Mouse (Mus musculus): ENCODE results near the gene Dhrs1.

DNA sequence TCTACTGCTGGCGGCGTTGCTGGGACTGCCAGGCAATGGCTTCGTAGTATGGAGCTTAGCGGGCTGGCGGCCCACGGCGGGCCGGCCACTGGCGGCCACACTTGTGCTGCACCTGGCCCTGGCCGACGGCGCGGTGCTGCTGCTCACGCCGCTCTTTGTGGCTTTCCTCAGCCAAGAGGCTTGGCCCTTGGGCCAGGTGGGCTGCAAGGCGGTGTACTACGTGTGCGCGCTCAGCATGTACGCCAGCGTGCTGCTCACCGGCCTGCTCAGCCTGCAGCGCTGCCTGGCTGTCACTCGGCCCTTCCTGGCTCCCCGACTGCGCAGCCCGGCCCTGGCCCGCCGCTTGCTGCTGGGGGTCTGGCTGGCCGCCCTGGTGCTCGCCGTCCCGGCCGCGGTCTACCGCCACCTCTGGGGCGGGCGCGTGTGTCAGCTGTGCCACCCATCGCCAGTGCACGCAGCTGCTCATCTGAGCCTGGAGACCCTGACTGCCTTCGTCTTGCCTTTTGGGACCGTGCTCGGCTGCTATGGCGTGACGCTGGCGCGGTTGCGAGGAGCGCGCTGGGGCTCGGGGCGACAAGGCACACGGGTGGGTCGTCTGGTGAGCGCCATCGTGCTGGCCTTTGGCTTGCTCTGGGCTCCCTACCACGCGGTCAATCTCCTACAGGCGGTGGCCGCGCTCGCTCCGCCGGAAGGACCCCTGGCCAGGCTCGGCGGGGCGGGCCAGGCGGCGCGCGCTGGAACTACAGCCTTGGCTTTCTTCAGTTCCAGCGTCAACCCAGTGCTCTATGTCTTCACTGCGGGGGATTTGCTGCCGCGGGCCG lies 16.7 kb upstream of the Dhrs1 start:
- TF ChIP-seq CTCF (IDR thresholded peaks at IDR 0.05; ENCODE audit: control insufficient read depth, insufficient read depth, insufficient read length): no peak
- no peak for TF ChIP-seq MYOD1 (IDR thresholded peaks at IDR 0.05; ENCODE audit: control insufficient read depth, insufficient read length, low read depth)
- TF ChIP-seq MAX (IDR thresholded peaks at IDR 0.05): no peak
- TF ChIP-seq USF1 (IDR thresholded peaks at IDR 0.05; ENCODE audit: low read depth): no peak
